Mouse (Mus musculus): Measurements from ENCODE around the gene Sbk3. TPM values are rescaled to one million over a fixed set of nuclear protein-coding genes. Genes with fewer than 3 reads are reported as not detected.

Gene Sbk3
- polyA plus RNA-seq, 2 experiments: not detected

GRCm38 (mm10) chr7:4972321-4973047, 1.5 kb upstream of the Sbk3 start:
- ATAC-seq (ENCODE audit: insufficient read depth): no peak
- Histone ChIP-seq H3K9me3 (ENCODE audit: control insufficient read depth, low read length) (no peaks in the 10 kb centered on the region), H3K4me2 (ENCODE audit: low read depth) (no peak overlapping the region), H3K4me1 (replicated peaks; ENCODE audit: control insufficient read depth in 2 of 2, insufficient read depth in 2 of 2, low read length in 1 of 2) (no peaks in the 10 kb centered on the region), H3K36me3 (replicated peaks; ENCODE audit: control insufficient read depth, insufficient read depth, low read depth) (no peaks in the 10 kb centered on the region), H3K4me3 (ENCODE audit: insufficient read depth in 1 of 2, low read depth in 2 of 2, low read length in 2 of 2) (no peak overlapping the region), H3K27ac (no peak overlapping the region), H3K27me3 (ENCODE audit: control insufficient read depth, insufficient read depth, low read length) (no peaks in the 10 kb centered on the region), H3K9ac (replicated peaks) (no peak overlapping the region)
- DNase-seq (ENCODE audit: low read depth in 3 of 3, low spot score in 3 of 3): no peak
- TF ChIP-seq EP300 (IDR thresholded peaks at IDR 0.05; ENCODE audit: low read depth): no peak
- WGBS (ENCODE audit: insufficient replicate concordance): 44% methylated on average over 18 of the region's 18 CpGs

- Histone ChIP-seq H3K27ac (no peak overlapping the region), H3K4me2 (ENCODE audit: low read depth) (no peak overlapping the region), H3K9me3 (ENCODE audit: control insufficient read depth, low read length) (no peaks in the 10 kb centered on the region), H3K9ac (replicated peaks) (no peak overlapping the region), H3K36me3 (replicated peaks; ENCODE audit: control insufficient read depth, insufficient read depth, low read depth) (no peaks in the 10 kb centered on the region), H3K4me3 (ENCODE audit: insufficient read depth in 1 of 2, low read depth in 2 of 2, low read length in 2 of 2) (no peak overlapping the region), H3K4me1 (replicated peaks; ENCODE audit: control insufficient read depth in 2 of 2, insufficient read depth in 2 of 2, low read length in 1 of 2) (no peaks in the 10 kb centered on the region), H3K27me3 (ENCODE audit: control insufficient read depth, insufficient read depth, low read length) (no peaks in the 10 kb centered on the region)
- no peak for DNase-seq (ENCODE audit: low read depth in 3 of 3, low spot score in 3 of 3)
- WGBS (ENCODE audit: insufficient replicate concordance): 19% methylated on average over 7 of the region's 7 CpGs
- no peak for TF ChIP-seq EP300 (IDR thresholded peaks at IDR 0.05; ENCODE audit: low read depth)
- no peak for TF ChIP-seq CTCF (IDR thresholded peaks at IDR 0.05; ENCODE audit: low read depth)
- no peak for ATAC-seq (ENCODE audit: insufficient read depth)
Observed at GRCm38 (mm10) chr7:4971710-4972109, 742 bp upstream of the Sbk3 start.

GRCm38 (mm10) chr7:4964988-4965387, 6.0 kb downstream of the Sbk3 start:
- Histone ChIP-seq H3K36me3 (replicated peaks; ENCODE audit: control insufficient read depth, insufficient read depth, low read depth) (no peaks in the 10 kb centered on the region), H3K4me3 (ENCODE audit: insufficient read depth in 1 of 2, low read depth in 2 of 2, low read length in 2 of 2) (no peak overlapping the region), H3K9me3 (ENCODE audit: control insufficient read depth, low read length) (no peaks in the 10 kb centered on the region), H3K4me1 (replicated peaks; ENCODE audit: control insufficient read depth in 2 of 2, insufficient read depth in 2 of 2, low read length in 1 of 2) (no peaks in the 10 kb centered on the region), H3K27me3 (ENCODE audit: control insufficient read depth, insufficient read depth, low read length) (no peaks in the 10 kb centered on the region), H3K27ac (no peak overlapping the region), H3K9ac (replicated peaks) (no peak overlapping the region), H3K4me2 (ENCODE audit: low read depth) (no peak overlapping the region)
- WGBS (ENCODE audit: insufficient replicate concordance): 71% methylated on average over 5 of the region's 5 CpGs
- DNase-seq (ENCODE audit: low read depth in 3 of 3, low spot score in 3 of 3) (no peak), ATAC-seq (ENCODE audit: insufficient read depth) (no peak)
- no peak for TF ChIP-seq EP300 (IDR thresholded peaks at IDR 0.05; ENCODE audit: low read depth)
- TF ChIP-seq CTCF (IDR thresholded peaks at IDR 0.05; ENCODE audit: low read depth): no peak

GRCm38 (mm10) chr7:4964272-4964671, 6.7 kb downstream of the Sbk3 start, which contains the start of gene Sbk2:
Sbk2 (minus strand) TSS chr7:4964406.
- H3K4me1 ChIP-seq (replicated peaks; ENCODE audit: control insufficient read depth in 2 of 2, insufficient read depth in 2 of 2, low read length in 1 of 2): no peaks in the 10 kb centered on the region
- no peaks in the 10 kb centered on the region for H3K27me3 ChIP-seq (ENCODE audit: control insufficient read depth, insufficient read depth, low read length)
- H3K9me3 ChIP-seq (ENCODE audit: control insufficient read depth, low read length): no peaks in the 10 kb centered on the region
- WGBS (ENCODE audit: insufficient replicate concordance): 3% methylated on average over 10 of the region's 10 CpGs
- no peak within 1 kb of the TSS for H3K4me2 ChIP-seq (ENCODE audit: low read depth)
- H3K4me3 ChIP-seq (ENCODE audit: insufficient read depth in 1 of 2, low read depth in 2 of 2, low read length in 2 of 2): no peak within 1 kb of the TSS
- no peak within 1 kb of the TSS for H3K27ac ChIP-seq
- H3K9ac ChIP-seq (replicated peaks): no peak within 1 kb of the TSS
- ATAC-seq (ENCODE audit: insufficient read depth) (peak; percentile 80; the same call in 1 of the 2 replicates), DNase-seq (ENCODE audit: low read depth in 3 of 3, low spot score in 3 of 3) (peak; percentile 17 to 31 (median 20))
- TF ChIP-seq CTCF (IDR thresholded peaks at IDR 0.05; ENCODE audit: low read depth) (peak; percentile 74), EP300 (IDR thresholded peaks at IDR 0.05; ENCODE audit: low read depth) (no peak)
- H3K36me3 ChIP-seq (replicated peaks; ENCODE audit: control insufficient read depth, insufficient read depth, low read depth): no peaks in the 10 kb centered on the region

GRCm38 (mm10) chr7:4963527-4963926, 7.4 kb downstream of the Sbk3 start:
- 55% methylated on average over 5 of the region's 5 CpGs for WGBS (ENCODE audit: insufficient replicate concordance)
- Histone ChIP-seq H3K4me2 (ENCODE audit: low read depth) (no peak overlapping the region), H3K4me3 (ENCODE audit: insufficient read depth in 1 of 2, low read depth in 2 of 2, low read length in 2 of 2) (no peak overlapping the region), H3K27ac (no peak overlapping the region), H3K27me3 (ENCODE audit: control insufficient read depth, insufficient read depth, low read length) (no peaks in the 10 kb centered on the region), H3K9ac (replicated peaks) (no peak overlapping the region), H3K9me3 (ENCODE audit: control insufficient read depth, low read length) (no peaks in the 10 kb centered on the region), H3K36me3 (replicated peaks; ENCODE audit: control insufficient read depth, insufficient read depth, low read depth) (no peaks in the 10 kb centered on the region), H3K4me1 (replicated peaks; ENCODE audit: control insufficient read depth in 2 of 2, insufficient read depth in 2 of 2, low read length in 1 of 2) (no peaks in the 10 kb centered on the region)
- no peak for TF ChIP-seq CTCF (IDR thresholded peaks at IDR 0.05; ENCODE audit: low read depth)
- TF ChIP-seq EP300 (IDR thresholded peaks at IDR 0.05; ENCODE audit: low read depth): no peak
- no peak for ATAC-seq (ENCODE audit: insufficient read depth)
- no peak for DNase-seq (ENCODE audit: low read depth in 3 of 3, low spot score in 3 of 3)

All from liver, embryonic 14.5 days (tissue).